Mouse (Mus musculus) kidney, postnatal 36 days (tissue): Measurements from ENCODE around the gene Slc35a5.
A peak's percentile ranks its signal among the peaks of the same experiment; 100 is the strongest.

ENCODE experiments used
- DNase-seq, 2 experiments: peaks; one replicate each; pipeline ENCODE4 v3.0.0; 2021 to 2022; ENCODE audit warnings: mixed read lengths in 2 of 2

The Slc35a5 gene

DNA sequence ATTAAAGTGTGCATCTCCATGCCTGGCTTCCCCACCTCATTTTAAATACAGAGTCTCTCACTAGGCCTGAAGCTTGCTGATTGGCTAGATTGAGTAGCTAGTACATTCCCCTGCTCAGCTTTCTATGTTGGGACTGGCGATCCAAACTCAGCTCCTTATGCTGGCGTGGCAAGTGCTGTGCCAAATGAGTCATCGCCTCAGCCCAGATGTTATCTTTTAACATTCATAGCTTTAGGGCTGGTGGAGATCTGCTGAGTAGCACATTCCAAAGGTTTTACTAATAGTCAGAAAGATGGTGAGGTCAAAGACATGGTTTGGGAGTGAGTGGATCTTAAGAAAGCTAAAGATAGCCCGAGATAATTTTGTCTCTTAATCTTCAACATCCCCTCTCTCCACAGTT, 48.0 kb downstream of the Slc35a5 start:
- DNase-seq, result peak; percentile 50 to 65

DNA sequence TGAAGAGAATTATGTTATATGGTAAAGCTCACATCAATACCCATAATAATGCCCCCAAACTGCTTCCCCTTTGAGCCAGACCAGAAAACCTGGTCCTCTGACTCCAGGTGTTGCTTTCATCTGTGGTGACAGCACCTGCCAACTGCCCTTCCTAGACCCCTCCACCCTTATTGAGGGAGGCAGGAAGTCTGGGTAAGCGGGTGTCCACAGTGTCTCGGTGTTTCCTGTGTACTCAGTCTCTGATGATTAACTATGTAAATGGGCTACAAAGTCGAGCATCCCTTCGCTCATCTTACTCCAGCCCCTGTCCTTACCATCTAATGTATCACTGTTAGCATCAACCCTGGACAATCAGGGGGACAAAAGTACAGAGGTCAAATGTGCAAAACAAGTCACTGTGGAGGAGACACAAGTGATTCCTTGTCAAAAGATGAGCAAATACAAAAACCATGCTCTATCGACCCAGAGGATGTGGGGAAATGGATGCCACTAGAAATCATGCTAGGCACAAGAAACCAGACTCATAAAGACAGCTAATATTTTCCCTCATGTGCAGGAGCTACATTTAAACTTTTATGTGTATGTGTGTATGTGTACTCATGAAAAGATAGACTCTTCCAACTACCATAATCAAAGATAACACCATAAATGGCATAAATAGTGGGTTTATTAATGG, 50.2 kb downstream of the Slc35a5 start:
- DNase-seq, result no peak

DNA sequence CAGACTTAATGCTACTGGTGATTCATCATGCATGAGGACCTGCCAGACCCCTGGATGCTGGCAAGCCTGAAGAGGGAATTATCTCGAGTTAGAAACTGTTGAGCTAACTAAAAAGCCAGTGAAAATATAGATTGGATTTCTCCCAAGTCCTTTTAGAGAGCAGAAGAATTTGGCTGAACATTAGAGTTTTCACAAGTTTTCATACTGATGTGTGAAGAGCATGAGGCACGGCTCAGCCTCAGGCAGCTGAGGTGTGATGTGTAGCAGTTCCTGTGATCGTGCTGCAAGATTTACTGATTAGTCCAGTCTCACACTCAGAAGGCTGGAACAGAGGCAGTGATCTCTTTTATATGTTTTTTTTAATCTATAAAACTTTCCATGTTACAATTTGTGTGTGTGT, 53.5 kb downstream of the Slc35a5 start:
- no peak for DNase-seq

DNA sequence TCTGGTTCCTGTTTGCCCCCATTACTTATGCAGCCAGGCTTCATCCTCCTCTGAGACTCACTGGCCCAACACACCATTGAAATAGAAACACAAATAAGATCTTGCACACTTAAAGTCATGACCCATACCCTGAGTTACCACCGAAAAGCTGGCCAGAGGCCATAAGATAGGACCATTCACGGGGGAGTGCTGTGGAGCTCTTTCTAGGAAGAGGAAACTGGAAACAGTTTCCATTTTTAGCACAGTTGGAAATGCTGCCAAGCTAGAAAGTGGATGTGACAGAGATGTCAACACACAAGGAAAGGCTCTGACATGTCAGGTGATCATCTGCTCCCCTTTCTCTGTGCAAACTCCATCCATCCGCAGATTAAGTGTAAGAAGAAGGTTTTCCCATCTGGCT, 57.6 kb downstream of the Slc35a5 start:
- DNase-seq, result no peak

DNA sequence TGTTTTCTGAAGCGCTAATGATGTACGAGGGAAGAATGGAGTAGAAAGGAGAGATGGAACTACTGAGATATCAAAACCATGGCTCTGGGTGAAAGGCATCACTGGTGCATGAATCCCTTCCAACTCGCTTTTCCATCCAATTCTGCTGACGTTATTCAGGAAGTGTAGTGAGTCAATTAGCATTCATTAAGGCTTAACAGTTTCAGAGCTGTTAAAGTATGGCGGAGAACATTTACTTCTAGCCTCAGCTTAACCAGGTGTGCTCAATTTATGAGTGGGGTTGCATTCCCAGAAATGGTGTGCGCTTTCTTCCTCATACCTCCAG, 59.7 kb downstream of the Slc35a5 start:
- DNase-seq, result no peak

DNA sequence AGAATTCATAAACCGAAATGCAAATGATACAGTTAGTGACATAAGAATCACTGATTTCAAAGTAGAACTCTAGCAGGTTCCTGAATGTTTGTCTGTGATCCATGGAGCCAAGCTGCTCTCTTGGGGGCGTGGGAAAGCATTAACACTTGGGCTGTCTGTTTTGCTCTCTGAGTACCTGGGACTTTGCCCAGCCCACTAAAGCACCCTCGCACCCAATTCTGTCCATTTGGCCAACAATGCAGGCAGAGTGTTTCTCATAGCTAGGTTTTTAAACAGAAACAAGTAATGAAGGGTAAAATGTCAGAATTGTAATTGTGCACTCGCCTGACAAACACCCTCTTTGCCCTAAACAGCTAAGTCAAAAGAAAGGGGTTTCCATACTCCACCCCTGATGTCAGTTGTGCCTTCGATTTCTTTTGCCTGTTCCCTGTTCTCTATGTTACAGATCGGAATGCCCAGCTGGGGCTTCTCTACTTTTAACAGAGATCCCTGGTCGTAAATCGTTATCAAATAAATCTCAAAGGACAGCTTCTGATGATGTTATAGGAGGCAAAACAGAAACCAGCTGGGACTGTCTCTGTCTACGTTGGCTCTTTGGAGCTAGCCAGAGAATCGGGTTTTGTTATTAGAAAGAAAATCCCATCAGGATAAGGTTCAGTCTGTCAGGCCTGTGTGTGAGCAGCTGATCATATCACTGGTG, 60.2 kb downstream of the Slc35a5 start:
- no peak for DNase-seq

DNA sequence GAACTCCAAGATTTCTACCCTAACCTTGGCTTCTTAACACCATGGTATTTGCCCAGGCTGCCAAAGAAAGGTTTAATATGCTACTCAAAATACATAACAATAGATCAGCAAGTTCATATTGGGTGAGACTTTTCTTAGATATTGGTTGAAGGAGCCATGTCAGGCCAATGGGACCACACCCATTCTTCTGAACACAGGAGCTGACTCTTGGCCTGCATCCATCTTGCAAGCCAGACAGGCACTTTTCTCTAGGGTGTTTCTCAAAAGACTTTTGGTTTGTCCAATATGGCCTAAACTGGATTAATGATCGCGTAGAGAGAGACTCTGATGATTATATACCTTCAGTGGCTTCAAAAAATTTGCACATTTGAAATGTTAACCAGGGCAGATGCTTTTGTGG, 61.0 kb downstream of the Slc35a5 start:
- DNase-seq, result no peak

DNA sequence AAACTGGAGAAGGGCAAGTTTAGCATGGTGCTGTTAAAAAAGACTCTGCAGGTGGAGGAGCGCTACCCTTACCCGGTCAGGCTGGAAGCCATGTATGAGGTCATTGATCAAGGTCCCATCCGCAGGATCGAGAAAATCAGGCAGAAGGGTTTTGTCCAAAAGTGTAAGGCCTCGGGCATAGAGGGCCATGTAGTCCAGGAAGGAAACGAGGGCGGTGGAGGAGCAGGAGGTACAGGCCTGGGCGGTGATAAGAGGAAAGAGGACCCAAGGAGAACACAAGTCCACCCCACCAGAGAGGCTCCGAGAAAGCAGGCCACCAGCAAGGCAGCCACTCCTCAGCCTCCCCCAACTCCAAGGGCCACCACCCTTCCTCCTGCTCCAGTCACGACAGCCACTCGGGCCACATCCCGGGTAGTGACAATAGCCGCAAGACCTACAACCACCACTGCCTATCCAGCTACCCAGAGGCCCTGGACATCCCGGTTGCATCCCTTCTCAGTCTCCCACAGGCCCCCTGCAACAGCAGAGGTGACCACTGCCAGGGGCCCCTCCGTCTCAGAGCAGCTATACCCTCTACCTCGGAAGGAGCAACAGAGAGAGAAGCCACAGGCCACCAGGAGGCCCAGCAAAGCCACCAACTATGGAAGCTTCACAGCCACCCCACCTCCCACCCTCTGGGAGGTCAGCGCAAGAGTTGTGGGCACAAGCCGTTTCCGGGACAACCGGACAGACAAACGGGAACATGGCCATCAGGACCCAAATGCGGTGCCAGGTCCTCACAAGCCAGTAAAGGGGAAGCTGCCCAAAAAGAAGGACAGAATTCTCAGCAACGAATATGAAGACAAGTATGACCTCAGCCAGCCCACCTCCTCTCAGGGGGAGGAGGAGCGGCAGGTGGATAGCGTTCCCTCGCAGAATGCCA, 62.7 kb downstream of the Slc35a5 start:
- no peak for DNase-seq

DNA sequence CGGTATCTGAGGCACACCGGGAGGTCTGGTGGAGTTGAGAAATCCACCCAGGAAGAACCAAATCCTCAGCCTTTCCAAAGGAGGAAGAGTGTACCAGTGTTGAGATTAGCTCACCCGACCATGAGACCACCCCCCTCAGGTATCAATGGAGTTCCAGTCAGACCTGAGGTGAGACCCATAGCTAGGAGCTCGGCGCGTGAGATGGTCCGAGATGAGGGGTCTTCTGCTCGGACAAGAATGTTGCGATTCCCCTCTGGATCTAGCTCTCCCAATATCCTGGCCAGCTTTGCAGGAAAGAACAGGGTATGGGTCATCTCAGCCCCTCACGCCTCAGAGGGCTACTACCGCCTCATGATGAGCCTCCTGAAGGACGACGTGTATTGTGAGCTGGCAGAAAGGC, 63.5 kb downstream of the Slc35a5 start:
- no peak for DNase-seq

DNA sequence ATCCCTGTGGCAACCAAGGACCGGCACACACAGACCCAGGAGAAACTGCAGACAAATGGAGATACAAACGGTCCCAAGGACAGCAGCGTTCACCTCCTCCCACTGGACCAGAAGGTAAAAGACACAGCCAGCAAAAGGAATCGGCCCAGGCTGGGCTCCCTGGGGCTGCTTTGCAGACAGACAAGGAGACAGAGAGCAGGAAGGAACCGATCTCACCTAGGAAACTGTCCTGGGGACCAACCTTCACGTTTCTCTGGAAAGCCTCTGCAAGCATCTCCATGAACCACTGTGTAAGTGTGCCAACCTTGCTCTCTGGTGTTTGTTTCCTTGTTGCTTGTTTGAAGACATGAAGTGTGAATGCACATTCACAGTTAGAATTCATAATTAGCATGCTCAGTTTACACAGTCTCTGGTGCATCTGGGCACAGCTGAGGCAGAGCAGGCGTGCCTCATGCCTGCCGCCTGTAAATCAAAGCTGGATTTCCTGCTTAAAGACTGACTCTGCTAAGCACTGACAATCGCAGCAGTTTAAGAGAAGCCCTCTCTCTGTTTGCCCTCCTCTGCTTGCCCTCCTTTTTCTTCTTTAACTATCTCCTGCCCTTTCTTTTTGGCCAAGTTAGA, 64.3 kb downstream of the Slc35a5 start:
- DNase-seq, result no peak

DNA sequence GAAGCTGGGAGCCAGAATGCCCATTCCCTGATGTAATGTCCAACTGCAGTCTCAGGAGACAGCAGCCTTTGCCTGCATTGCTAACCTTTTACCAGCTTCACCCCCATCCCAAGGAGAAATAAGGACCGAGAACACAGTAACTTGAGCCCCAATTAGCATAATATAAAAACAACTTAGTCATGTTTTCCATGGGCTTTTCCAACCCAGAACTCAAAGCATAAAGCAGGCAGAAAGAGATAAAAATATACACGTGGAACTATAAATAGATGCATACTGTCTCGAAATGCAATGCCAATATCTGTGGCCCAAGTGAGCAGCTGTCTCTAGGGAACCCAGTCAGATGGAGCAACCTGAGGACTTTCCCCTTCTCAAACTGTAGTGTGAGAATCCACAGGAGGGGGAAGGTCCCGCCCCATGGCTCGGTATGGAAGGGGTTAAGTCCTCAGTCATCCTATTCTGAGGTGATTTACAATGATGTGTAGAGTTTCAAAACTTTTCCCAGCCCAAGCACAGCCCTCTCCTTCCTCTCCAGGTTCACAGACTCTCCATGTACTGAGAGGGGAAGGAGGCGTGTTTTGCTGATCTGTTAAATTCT, 65.3 kb downstream of the Slc35a5 start, which contains the start of gene Ccdc80:
Gene Ccdc80 (plus strand): TSS at position 266 of the 595 bp plus-strand sequence.
- DNase-seq, result no peak

DNA sequence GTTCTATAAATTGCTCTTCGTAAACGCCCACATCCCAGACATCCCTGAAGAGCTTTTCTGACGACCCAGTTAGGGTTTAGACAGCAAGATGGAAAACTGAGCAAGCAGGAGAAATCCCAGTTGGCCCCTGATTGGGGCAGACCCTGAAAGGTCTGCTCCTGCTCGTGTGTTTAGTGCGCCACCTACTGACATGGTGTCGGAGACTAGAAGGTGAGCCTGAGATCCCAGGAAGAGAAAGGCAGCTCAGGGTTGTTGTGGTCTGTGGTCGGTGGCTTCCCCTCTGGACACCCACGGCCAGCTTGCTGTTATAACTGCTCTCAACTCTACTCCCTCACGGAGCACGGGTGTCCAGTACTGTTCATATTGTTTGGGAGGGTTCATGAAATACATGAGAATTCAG, 68.5 kb downstream of the Slc35a5 start:
- DNase-seq, result peak; percentile 67 to 85
